Mouse (Mus musculus) liver, embryonic 14.5 days (tissue): ENCODE measurements around the gene Ovgp1. TPM values are rescaled to one million over a fixed set of nuclear protein-coding genes. Genes with fewer than 3 reads are reported as not detected.

Source experiments
- ATAC-seq: fragments of 200-750 bp; cut with Nextera tagmentation; 2 replicates; pipeline ENCODE4 v1.8.0; 2017; ENCODE audit warnings: moderate number of reproducible peaks, mild to moderate bottlenecking, moderate library complexity; ENCODE audit not compliant: insufficient read depth
- DNase-seq, 3 experiments: peaks; one replicate each; pipeline ENCODE4 v3.0.0-alpha.2; 2012 to 2013; ENCODE audit warnings: low read depth in 3 of 3, low spot score in 3 of 3
- H3K27ac ChIP-seq: fragments of 300-500 bp; sonication (generic); 2 replicates; pipeline ENCODE4 v1.5.1; 2014; ENCODE audit warnings: moderate library complexity, mild to moderate bottlenecking, control low read depth, inconsistent platforms
- H3K27me3 ChIP-seq: fragments of 300-500 bp; sonication (generic); 2 replicates; pipeline ENCODE4 v1.6.1; 2014; ENCODE audit warnings: mild to moderate bottlenecking, low read length, moderate library complexity; ENCODE audit not compliant: control insufficient read depth, insufficient read depth
- H3K36me3 ChIP-seq: fragments of 300-500 bp; sonication (generic); replicated peaks from 2 replicates; pipeline ENCODE4 v1.6.1; 2014; ENCODE audit warnings: low read depth; ENCODE audit not compliant: control insufficient read depth, insufficient read depth
- H3K4me1 ChIP-seq, 2 experiments: fragments of 200-500 bp in 1 of 2; fragments of 300-500 bp in 1 of 2; sonication (generic) in 1 of 2; replicated peaks; 2 replicates each; pipeline ENCODE4 v1.6.1; 2012 to 2014; ENCODE audit warnings: antibody characterized with exemption in 1 of 2, inconsistent platforms in 1 of 2, low read length in 1 of 2; ENCODE audit not compliant: control insufficient read depth in 2 of 2, insufficient read depth in 2 of 2
- H3K4me2 ChIP-seq: fragments of 300-500 bp; sonication (generic); 2 replicates; pipeline ENCODE4 v1.6.1; 2014; ENCODE audit warnings: low read depth, mild to moderate bottlenecking, control low read depth, moderate library complexity
- H3K4me3 ChIP-seq, 2 experiments: fragments of 200-500 bp in 1 of 2; fragments of 300-500 bp in 1 of 2; sonication (generic) in 1 of 2; 2 replicates each; pipeline ENCODE4 v1.5.1; 2012 to 2014; ENCODE audit warnings: low read depth in 2 of 2, low read length in 2 of 2, mild to moderate bottlenecking in 2 of 2, control low read depth in 1 of 2, inconsistent platforms in 1 of 2, moderate library complexity in 1 of 2; ENCODE audit not compliant: insufficient read depth in 1 of 2
- H3K9ac ChIP-seq: fragments of 300-500 bp; sonication (generic); replicated peaks from 2 replicates; pipeline ENCODE4 v1.6.1; 2014; ENCODE audit warnings: mild to moderate bottlenecking, control low read depth, moderate library complexity
- H3K9me3 ChIP-seq: fragments of 300-500 bp; sonication (generic); 2 replicates; pipeline ENCODE4 v1.6.1; 2016; ENCODE audit warnings: low read length, mixed read lengths; ENCODE audit not compliant: control insufficient read depth
- CTCF ChIP-seq: IDR thresholded peaks from 2 replicates; pipeline ENCODE4 v1.5.1; 2016; ENCODE audit warnings: antibody characterized with exemption, low read depth, control low read depth
- EP300 ChIP-seq: IDR thresholded peaks from 2 replicates; pipeline ENCODE4 v1.6.1; 2016; ENCODE audit warnings: antibody characterized with exemption, low read depth
- WGBS: fragments of 180-500 bp; shearing (Covaris S2); extraction: QIAGEN DNeasy Blood & Tissue Kit; methylation state at CpG from one replicate; pipeline ENCODE4 v1.1.7; 2014; ENCODE audit not compliant: insufficient replicate concordance; 5-methylcytosine and 5-hydroxymethylcytosine counted together
- polyA plus RNA-seq, 2 experiments: library from polyadenylated mRNA; depleted of rRNA in 1 of 2; stranded (reverse) in 1 of 2; unstranded in 1 of 2; fragments of >200 nt; fragmentation: Nextera tagmentation in 1 of 2; extraction: Ambion mirVana in 1 of 2; gene quantifications; 2 replicates each; pipeline versions ENCODE4 v1.2.1 to v1.2.3; 2012 to 2014

Gene Ovgp1
- polyA plus RNA-seq (2012; rRNA removed), result 1.0 and 1.2 TPM in 2 replicates
- 0.24 and 0.42 TPM in 2 replicates for polyA plus RNA-seq (2014; fragmentation: Nextera tagmentation; extraction: Ambion mirVana)

DNA sequence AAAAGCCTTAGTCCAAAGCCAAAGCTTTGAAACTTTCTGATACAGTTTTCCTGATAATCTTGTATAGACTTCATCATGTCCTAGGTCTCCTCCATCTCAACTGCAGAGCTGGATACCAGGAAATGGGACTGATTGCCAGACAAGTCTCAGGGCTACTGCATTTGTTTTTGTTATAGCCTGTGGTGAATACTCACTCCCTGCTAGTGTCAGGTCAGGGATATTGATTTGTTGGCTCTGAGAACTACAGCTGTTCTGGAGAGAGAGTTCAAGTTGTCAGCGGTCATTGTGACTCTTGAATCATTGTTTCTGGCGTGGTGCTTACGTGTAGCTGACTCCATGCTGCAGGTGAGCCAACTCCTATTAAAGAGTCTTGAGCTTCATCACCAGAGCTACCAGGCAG is at the start of gene Ovgp1:
Ovgp1 (plus strand) TSS at position 301 of the 400 bp plus-strand sequence.
- Histone ChIP-seq H3K27me3 (no peaks in the 10 kb centered on the region), H3K4me3 (no peak within 1 kb of the TSS), H3K9ac (no peak within 1 kb of the TSS), H3K36me3 (peaks cover 5% of the 10 kb centered on the region), H3K9me3 (no peaks in the 10 kb centered on the region), H3K4me2 (no peak within 1 kb of the TSS), H3K27ac (no peak within 1 kb of the TSS), H3K4me1 (no peaks in the 10 kb centered on the region)
- TF ChIP-seq EP300 (no peak), CTCF (no peak)
- no peak for DNase-seq
- no peak for ATAC-seq
- WGBS, result 67% methylated on average over 3 of the region's 3 CpGs

GRCm38 (mm10) chr3:105924616-105925015 is 48.9 kb upstream of the Ovgp1 start:
- Histone ChIP-seq H3K9me3 (no peaks in the 10 kb centered on the region), H3K36me3 (no peaks in the 10 kb centered on the region), H3K27ac (no peak overlapping the region), H3K4me3 (no peak overlapping the region), H3K4me1 (peaks cover 2 to 18% of the 10 kb centered on the region in 2 experiments; a peak in 3 of 4 replicates), H3K27me3 (no peaks in the 10 kb centered on the region), H3K4me2 (no peak overlapping the region), H3K9ac (no peak overlapping the region)
- TF ChIP-seq CTCF (no peak), EP300 (no peak)
- 42% methylated on average over 9 of the region's 9 CpGs for WGBS
- ATAC-seq, result peak; percentile 65
- no peak for DNase-seq

- no peak overlapping the region for H3K27ac ChIP-seq
- DNase-seq, result no peak
- no peak overlapping the region for H3K9ac ChIP-seq
- WGBS, result 61% methylated on average over 7 of the region's 7 CpGs
- H3K27me3 ChIP-seq, result no peaks in the 10 kb centered on the region
- ATAC-seq, result no peak
- no peaks in the 10 kb centered on the region for H3K36me3 ChIP-seq
- H3K9me3 ChIP-seq, result no peaks in the 10 kb centered on the region
- no peak overlapping the region for H3K4me3 ChIP-seq
- no peak overlapping the region for H3K4me2 ChIP-seq
- TF ChIP-seq CTCF (no peak), EP300 (no peak)
- H3K4me1 ChIP-seq, result peaks cover 2 to 22% of the 10 kb centered on the region in 2 experiments; a peak in 3 of 4 replicates
Observed at GRCm38 (mm10) chr3:105927561-105928194, 45.8 kb upstream of the Ovgp1 start.

DNA sequence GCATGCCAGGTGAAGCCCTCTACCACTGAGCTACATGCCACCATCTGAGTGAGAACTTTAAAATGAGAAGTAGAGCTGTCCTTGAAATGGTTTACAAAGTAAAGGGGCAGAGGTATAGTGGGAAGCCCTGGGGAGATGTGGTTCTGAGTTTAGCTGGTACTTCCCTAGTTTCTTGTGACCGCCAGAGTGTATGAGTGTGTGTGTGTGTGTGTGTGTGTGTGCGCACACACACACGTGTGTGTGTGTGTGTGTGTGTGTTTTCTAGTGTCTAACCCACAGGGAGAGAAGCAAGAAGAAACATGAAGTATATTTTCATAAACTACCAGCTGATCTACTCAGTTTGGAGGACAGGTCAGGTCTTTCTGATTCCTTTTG is 45.3 kb upstream of the Ovgp1 start:
- H3K36me3 ChIP-seq, result no peaks in the 10 kb centered on the region
- no peaks in the 10 kb centered on the region for H3K27me3 ChIP-seq
- no peak overlapping the region for H3K27ac ChIP-seq
- no peak overlapping the region for H3K4me2 ChIP-seq
- TF ChIP-seq EP300, result no peak
- no peak for TF ChIP-seq CTCF
- H3K4me1 ChIP-seq, result peaks cover 2 to 25% of the 10 kb centered on the region in 2 experiments; a peak in 3 of 4 replicates
- ATAC-seq, result no peak
- no peak overlapping the region for H3K9ac ChIP-seq
- DNase-seq, result no peak
- H3K4me3 ChIP-seq, result no peak overlapping the region
- H3K9me3 ChIP-seq, result no peaks in the 10 kb centered on the region
- WGBS, result 64% methylated on average over 3 of the region's 3 CpGs

DNA sequence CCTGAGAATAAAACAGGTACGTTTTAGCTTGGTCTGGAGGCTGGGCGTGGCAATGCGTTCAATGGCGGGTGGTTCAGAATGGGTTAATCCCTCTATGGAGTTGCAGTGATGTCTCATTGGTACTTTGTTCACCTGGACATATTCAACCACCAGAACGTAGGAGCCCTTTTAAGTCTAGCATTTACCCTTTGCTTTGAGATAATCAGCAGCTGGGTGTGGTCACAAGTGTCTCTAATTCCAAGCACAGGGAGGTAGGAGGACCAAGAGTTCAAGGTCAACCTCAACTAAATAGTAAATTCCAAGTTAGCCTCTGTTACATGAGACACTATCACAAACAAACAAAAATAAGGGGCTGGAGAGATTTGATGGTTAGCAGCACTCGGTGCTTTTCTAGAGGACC is 44.7 kb upstream of the Ovgp1 start:
- H3K4me1 ChIP-seq, result peaks cover 2 to 25% of the 10 kb centered on the region in 2 experiments; a peak in 3 of 4 replicates
- ATAC-seq (no peak), DNase-seq (no peak)
- no peak overlapping the region for H3K9ac ChIP-seq
- no peak overlapping the region for H3K4me3 ChIP-seq
- H3K27me3 ChIP-seq, result no peaks in the 10 kb centered on the region
- 73% methylated on average over 6 of the region's 6 CpGs for WGBS
- TF ChIP-seq EP300 (no peak), CTCF (no peak)
- no peaks in the 10 kb centered on the region for H3K36me3 ChIP-seq
- H3K9me3 ChIP-seq, result no peaks in the 10 kb centered on the region
- no peak overlapping the region for H3K27ac ChIP-seq
- H3K4me2 ChIP-seq, result no peak overlapping the region
